Mouse (Mus musculus) lung, adult 18-20 months (tissue): ENCODE measurements around the gene Ipcef1.

ENCODE experiments used
- DNase-seq, 2 experiments: peaks; one replicate each; pipeline ENCODE4 v3.0.0; 2022; ENCODE audit warnings: mixed read lengths in 2 of 2

Gene Ipcef1

DNA sequence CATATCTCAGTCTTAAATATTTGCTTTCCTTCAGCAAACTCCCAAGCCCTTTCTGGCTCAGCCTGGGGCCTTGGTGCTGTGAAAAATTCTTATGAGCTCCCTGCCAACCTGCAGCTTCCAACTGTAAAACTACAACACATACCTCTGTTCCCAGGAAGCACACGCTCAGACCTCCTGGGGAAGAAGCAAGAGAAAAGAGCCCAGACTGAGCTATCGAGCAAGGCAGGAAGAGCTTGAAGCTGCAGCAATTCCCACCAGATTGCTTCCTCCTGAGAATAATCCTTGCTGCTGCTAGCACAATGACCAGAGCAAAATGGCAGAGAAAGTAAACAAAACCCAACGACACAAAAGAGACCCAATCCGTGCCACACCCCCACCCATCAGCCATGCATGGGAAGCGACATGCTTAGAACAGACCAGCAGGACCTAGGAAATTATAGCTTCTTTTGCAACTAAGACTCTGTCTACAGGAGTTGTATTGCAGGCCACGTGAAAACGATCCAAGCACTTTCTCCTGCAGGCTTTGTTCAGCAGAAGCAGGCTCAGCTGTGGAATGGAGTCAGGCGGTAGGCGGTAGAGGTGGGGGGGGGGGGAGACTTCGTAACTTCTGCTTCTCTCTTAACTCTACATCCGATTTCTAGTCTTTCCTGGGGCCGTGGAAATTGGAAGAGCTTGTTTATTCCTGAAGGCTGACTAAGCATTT lies at the start of gene Ipcef1:
TSS of gene Ipcef1 (minus strand) at position 164 of the 703 bp plus-strand sequence.
- DNase-seq = no peak

- no peak for DNase-seq
These were observed 25.7 kb upstream of the Ipcef1 start for GRCm38 (mm10) chr10:7077971-7078370.

GRCm38 (mm10) chr10:7077389-7077808 lies 25.1 kb upstream of the Ipcef1 start:
- no peak for DNase-seq

- no peak for DNase-seq
These were observed 24.5 kb upstream of the Ipcef1 start for GRCm38 (mm10) chr10:7076662-7077211.

DNA sequence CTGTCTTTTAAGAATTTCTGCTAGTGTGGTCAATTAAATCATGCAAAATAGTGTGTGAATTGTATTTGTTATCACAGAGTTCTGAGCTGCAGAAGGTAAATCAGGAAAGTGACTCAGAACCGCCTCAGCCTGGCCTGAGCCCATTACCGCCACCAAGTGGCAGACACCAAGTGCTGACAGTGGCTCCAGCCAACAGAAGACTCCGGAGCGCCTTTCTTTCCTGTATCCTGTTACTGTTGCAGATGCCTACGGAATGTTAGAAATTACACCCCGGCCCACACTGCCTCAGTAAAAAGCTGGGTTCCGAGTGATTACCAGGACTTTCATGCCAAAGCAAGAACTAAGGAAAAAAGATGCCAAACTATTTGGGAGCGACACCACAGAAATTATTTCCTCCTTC lies 23.9 kb upstream of the Ipcef1 start:
- DNase-seq = peak; percentile 68 to 76

DNA sequence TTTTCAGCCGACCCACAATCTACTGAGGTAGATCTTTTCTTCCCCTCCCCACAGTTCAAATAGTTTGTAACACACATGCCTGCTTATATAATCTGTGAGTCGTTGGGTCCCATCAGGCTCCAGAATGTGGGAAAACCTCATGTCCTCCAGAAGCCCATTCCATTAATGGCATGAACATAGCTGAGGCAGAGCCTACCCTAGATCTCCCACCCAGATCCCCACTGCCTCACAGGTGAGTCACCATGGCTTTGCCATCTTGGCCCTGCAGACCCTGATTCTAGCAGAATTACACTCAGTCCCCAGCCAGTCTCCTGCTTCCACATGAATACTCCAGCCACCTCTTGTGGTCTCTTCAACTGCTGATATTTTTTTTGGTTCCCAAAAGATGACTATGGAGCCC lies 23.4 kb upstream of the Ipcef1 start:
- no peak for DNase-seq

- DNase-seq = no peak
These were observed 22.0 kb upstream of the Ipcef1 start for GRCm38 (mm10) chr10:7074231-7074630.

GRCm38 (mm10) chr10:7070924-7071323 lies 18.6 kb upstream of the Ipcef1 start:
- no peak for DNase-seq

DNA sequence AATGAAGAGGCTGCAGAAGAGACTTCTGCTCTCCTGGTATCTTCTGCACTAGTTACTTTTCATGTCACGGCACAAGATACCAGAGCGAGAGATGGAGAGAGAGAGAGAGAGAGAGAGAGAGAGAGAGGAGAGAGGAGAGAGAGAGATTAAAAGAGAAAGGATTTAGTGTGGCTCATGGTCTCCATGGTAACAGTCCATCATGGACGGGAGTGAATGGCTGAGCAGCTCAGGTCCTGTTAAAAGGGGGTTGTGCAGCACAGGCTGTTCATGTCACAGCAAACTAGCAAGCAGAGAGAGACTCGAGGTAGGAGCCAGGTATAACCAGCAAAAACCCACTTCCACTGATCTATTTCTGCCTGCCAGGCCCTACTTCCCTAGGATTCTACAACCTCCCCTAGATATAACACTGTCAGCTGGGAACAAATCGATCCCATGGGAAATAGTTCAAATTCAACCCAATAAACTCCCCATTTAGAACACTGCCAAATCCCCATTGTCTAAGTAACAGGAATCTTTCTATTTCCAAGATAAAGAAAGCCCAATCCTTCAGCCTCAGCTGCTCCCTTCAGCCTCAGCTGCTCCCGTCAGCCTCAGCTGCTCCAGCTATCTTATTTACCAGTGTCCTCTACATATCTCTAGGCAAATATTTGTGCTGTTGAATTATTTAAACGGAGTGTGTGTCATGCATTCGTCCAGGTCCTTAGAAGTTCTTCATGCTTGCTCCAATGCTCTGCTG lies 18.0 kb upstream of the Ipcef1 start:
- no peak for DNase-seq

DNA sequence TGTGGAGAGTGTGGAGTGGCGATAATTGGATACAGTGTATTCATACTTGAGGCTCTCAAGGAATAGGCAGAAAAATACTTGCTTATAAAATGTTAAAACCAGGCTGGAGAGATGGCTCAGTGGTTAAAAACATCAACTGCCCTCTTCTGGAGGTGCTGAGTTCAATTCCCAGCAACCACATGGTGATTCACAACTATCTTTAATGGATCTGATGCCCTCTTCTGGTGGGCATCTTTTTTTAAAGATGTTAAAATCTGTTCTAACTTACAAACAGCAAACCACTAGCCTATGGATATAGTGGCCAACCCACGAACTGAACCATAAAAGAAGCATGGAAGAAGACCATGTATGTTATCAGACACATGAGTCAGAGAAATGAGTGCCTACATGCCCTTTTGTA lies 16.8 kb upstream of the Ipcef1 start:
- DNase-seq = no peak

GRCm38 (mm10) chr10:7068608-7069007 lies 16.3 kb upstream of the Ipcef1 start:
- peak in 1 of 2 experiments; percentile 36 for DNase-seq

DNA sequence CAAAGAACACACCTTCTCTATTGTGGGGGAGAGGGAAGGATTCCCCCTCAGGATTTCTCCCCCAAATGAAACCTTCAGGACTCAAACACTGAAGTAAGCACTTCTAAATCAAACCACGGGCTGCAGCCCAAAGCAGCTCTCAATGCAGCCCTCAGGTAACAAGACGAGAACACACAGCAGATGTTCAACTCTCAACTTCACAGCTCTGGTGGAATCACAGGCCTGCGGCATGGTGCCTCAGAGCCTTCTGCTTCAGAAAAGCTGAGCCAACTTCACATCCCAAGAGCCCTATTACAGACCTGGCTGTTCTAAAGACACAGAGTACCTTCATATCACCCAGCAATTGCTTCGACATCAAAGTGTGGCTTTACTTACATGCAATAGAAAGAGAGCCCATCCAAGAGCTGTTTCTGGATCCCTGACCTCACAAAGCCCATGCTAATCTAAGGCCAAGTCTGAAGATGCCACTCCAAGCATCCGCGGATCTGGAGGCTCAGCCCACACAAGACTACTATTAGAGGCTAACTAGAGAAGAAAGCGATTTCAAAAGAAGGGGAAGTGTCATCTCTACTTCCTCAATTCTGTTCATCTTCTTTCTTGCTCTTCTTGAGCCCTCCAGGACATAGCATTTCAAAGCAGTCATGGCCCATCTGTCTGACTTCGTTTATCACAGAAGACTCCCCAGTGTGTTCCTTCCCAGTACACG lies 11.6 kb upstream of the Ipcef1 start:
- no peak for DNase-seq

GRCm38 (mm10) chr10:7062993-7063392 lies 10.7 kb upstream of the Ipcef1 start:
- DNase-seq = peak; percentile 24 to 36

- DNase-seq = no peak
These were observed 8.0 kb upstream of the Ipcef1 start for GRCm38 (mm10) chr10:7060326-7060725.

- no peak for DNase-seq
These were observed 5.3 kb upstream of the Ipcef1 start for GRCm38 (mm10) chr10:7057546-7057945.

GRCm38 (mm10) chr10:7054560-7055205 lies 2.4 kb upstream of the Ipcef1 start:
- no peak for DNase-seq

DNA sequence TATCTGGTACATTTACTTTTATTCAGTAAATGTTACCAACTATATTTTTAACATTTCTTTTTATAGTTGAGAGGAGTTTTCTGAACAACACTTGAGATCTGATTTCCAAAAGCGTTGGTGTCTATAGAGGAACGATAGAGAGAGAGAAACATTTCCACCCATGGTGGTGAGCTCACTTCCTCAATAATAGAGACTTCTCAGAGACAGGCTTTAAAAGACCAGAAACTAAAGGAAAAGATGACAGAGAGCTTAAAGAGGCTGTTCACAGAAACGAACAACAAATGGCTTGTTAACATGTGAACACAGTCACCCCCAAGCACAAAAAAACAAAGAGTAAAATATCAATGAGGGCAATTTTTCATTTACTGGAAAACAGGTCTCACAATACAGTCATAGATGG lies 2.4 kb downstream of the Ipcef1 start:
- no peak for DNase-seq

- no peak for DNase-seq
These were observed 4.4 kb downstream of the Ipcef1 start for GRCm38 (mm10) chr10:7047919-7048291.

DNA sequence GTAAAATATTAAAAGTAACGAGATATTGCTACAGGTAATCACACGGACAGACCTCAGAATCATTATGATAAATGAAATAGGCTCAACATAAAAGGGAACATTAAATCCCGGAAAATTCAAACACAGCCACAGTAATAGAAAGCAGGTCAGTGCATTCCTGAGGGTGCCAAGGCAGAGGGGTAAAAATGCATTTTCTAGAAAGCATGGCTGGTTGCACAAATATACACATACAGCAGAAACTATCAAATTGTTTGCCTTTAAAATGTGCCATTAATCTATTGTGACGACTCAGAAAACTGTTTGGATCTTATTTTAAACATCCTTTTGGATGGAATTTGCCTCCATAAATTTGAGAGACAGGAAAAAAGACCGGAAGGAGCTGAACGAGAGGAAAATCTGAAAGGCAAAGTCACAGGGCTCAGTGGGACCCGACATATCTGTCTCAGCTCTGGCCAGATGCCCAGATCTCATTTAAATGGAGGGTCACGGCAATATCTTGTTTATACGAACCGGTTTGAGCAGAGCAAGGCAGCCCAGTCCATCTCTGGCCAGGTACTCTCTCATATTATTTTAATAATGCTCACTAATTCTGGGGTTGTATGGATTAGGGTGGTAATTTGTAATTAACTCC lies 4.9 kb downstream of the Ipcef1 start:
- no peak for DNase-seq

DNA sequence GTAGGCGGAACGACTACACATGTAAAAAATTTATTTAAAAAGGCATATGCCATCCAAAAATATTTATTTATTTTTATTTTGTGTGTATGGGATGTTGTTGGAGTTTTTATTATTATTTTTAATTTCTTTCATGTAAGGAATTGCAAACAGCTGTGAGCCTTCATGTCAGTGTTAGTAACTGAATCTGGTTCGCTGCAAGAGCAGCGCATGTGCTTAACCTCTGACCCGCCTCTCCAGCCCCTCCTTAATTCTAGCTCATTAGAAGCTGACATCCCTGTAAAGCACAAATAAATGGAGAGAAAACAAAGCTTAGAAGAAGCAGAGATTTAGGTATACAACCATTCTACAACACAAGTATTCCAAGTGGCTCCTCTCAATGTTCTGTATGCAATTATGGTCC lies 8.4 kb downstream of the Ipcef1 start:
- no peak for DNase-seq

DNA sequence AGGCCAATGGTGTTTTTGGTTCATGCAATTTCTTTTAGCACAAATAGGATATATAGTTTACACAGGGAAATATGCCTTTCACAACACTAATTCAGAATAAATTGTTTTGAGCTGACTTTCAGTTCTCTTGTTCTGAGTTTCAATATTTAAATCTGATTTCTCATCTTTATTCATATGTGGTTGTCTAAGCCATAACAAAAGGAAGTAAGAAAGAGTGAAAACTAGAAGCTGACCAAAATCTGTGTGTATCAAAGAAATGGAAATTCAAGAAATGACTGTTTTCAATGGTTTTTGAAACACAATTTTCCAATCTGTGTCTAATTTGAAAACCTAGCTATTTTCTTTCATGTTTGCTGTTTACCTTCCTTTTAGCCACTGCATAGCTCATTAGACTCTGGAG lies 11.2 kb downstream of the Ipcef1 start:
- no peak for DNase-seq

DNA sequence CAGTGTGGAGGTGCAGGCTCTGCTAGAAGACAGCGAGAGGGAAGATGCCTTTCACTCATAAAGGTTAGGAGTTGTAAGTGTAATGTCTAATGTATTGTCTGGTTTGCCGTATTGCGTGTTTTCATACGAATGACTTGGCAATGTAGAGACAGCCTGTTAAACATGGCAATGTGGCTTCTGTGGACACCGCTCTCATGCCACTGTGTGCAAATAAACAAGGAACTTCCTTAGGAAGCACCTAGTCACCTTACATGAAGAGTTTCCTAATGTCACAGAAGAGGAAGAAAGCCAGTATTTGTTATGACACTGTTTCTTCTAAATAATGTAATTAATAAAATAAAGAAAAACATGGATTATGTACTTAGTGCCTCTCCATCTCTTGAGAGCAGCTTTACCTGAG lies 15.1 kb downstream of the Ipcef1 start:
- DNase-seq = no peak

DNA sequence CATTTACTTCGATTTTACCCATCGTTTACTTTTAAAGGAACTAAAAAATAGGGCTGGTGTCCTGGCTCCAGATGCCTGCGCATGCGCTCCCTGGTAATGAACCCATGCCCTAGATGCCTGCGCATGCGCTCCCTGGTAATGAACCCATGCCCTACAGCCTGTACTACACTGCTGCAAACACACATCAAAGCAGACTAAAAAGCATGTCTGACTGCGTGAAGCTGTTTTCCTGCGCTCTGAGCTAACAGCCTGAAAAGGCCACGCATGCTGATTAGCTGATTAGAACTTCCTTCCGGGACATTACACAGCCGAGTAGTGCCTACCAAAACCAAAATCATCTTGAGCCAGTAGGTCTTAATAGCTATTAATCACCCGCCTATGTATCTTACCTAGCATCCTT lies 16.7 kb downstream of the Ipcef1 start:
- no peak for DNase-seq
